Mouse (Mus musculus) C2C12 (cell line): ENCODE results near the gene Slc35a1.

Experiments used
- CTCF ChIP-seq: IDR thresholded peaks from one replicate; pipeline ENCODE4 v1.5.1; 2011; ENCODE audit not compliant: control insufficient read depth, insufficient read depth, insufficient read length
- MAX ChIP-seq: IDR thresholded peaks from one replicate; pipeline ENCODE4 v1.6.1; 2011; ENCODE audit warnings: mild to moderate bottlenecking, control low read depth
- USF1 ChIP-seq: IDR thresholded peaks from one replicate; pipeline ENCODE4 v1.6.1; 2011; ENCODE audit warnings: low read depth, mild to moderate bottlenecking, control low read depth, moderate library complexity

- TF ChIP-seq CTCF (no peak), MAX (no peak), USF1 (no peak)
Measured at GRCm38 (mm10) chr4:34708127-34708526, 20.9 kb upstream of the Slc35a1 start.
